Mouse (Mus musculus): ENCODE results near the gene Wfdc6a. TPM values are rescaled to one million over a fixed set of nuclear protein-coding genes. Genes with fewer than 3 reads are reported as not detected.

Wfdc6a gene
- polyA plus RNA-seq, 1 experiment from 2014 or later = not detected

DNA sequence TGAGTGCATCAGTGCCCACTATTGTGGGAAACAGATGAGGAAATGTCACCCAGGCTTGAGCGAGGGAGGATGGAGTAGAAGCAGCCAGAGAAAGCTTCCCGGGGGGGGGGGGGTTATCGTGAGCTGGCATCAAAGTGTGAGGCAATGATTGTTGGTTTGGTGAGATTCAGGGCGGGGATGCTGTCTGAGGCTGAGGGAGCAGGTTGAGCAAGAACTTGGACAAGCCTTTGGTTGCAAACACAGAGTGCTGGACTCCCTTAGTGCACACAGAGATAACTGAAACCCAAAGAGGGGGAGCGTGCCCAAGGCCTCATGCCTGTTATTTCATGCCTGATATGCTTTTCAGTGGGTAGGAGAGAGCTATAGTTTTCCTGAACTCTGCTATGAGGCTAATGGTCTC, 17.8 kb downstream of the Wfdc6a start:
- peaks cover 18% of the 10 kb centered on the region for H3K4me1 ChIP-seq (replicated peaks)
- H3K4me2 ChIP-seq (replicated peaks) = no peak overlapping the region
- WGBS = 91% methylated on average over 5 of the region's 5 CpGs
- H3K4me3 ChIP-seq (replicated peaks) = no peak overlapping the region
- H3K27me3 ChIP-seq = peaks cover 17% of the 10 kb centered on the region
- no peak overlapping the region for H3K9ac ChIP-seq (replicated peaks)
- H3K27ac ChIP-seq = no peak overlapping the region
- no peak for ATAC-seq
- H3K36me3 ChIP-seq = no peaks in the 10 kb centered on the region
- H3K9me3 ChIP-seq = no peaks in the 10 kb centered on the region

DNA sequence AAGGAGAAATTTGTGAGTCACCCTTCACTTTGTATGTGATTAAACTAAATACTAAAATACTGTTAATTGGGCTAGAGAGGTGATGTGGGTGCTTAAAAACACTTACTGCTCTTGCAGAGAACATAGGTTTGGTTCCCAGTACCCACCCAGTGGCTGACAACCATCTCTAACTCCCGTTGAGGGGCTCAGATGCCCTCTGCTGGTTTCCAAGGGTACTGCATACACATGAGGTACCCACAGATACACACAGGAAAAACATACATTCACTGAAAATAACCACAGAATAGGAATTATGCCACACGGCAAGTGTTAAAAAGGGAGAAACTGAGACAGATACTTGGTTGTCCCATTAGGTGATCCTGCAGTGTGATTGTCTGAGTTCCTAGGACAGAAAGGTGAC, 18.2 kb downstream of the Wfdc6a start:
- 94% methylated on average over 2 of the region's 2 CpGs for WGBS
- no peak overlapping the region for H3K27ac ChIP-seq
- H3K4me1 ChIP-seq (replicated peaks) = peaks cover 21% of the 10 kb centered on the region
- ATAC-seq = no peak
- no peaks in the 10 kb centered on the region for H3K36me3 ChIP-seq
- H3K9ac ChIP-seq (replicated peaks) = no peak overlapping the region
- peaks cover 22% of the 10 kb centered on the region for H3K27me3 ChIP-seq
- no peak overlapping the region for H3K4me3 ChIP-seq (replicated peaks)
- H3K4me2 ChIP-seq (replicated peaks) = no peak overlapping the region
- no peaks in the 10 kb centered on the region for H3K9me3 ChIP-seq

GRCm38 (mm10) chr2:164564346-164564745, 20.9 kb downstream of the Wfdc6a start:
- ATAC-seq = no peak
- no peak overlapping the region for H3K9ac ChIP-seq (replicated peaks)
- H3K4me3 ChIP-seq (replicated peaks) = no peak overlapping the region
- 77% methylated on average over 5 of the region's 5 CpGs for WGBS
- H3K4me2 ChIP-seq (replicated peaks) = peak overlapping the region; percentile 92
- no peaks in the 10 kb centered on the region for H3K36me3 ChIP-seq
- H3K27ac ChIP-seq = no peak overlapping the region
- H3K27me3 ChIP-seq = peaks cover 26% of the 10 kb centered on the region
- H3K9me3 ChIP-seq = no peaks in the 10 kb centered on the region
- H3K4me1 ChIP-seq (replicated peaks) = peaks cover 21% of the 10 kb centered on the region

- H3K4me2 ChIP-seq (replicated peaks) = peak overlapping the region; percentile 92
- no peaks in the 10 kb centered on the region for H3K36me3 ChIP-seq
- peaks cover 21% of the 10 kb centered on the region for H3K4me1 ChIP-seq (replicated peaks)
- no peak overlapping the region for H3K27ac ChIP-seq
- peaks cover 26% of the 10 kb centered on the region for H3K27me3 ChIP-seq
- ATAC-seq = peak; percentile 78
- peak overlapping the region; percentile 68 for H3K9ac ChIP-seq (replicated peaks)
- under 1% methylated on average over 32 of the region's 32 CpGs for WGBS
- no peaks in the 10 kb centered on the region for H3K9me3 ChIP-seq
- peak overlapping the region; percentile 45 for H3K4me3 ChIP-seq (replicated peaks)
Measured at GRCm38 (mm10) chr2:164563339-164564038, 21.8 kb downstream of the Wfdc6a start.

GRCm38 (mm10) chr2:164562391-164563188, 22.7 kb downstream of the Wfdc6a start, which contains the start of gene Wfdc2:
Wfdc2 (plus strand) TSS chr2:164562413.
- Histone ChIP-seq H3K9me3 (no peaks in the 10 kb centered on the region), H3K27ac (no peak within 1 kb of the TSS), H3K9ac (replicated peaks) (peak within 1 kb of the TSS; percentile 68), H3K4me1 (replicated peaks) (peaks cover 21% of the 10 kb centered on the region), H3K27me3 (peaks cover 31% of the 10 kb centered on the region), H3K4me3 (replicated peaks) (peak within 1 kb of the TSS; percentile 45), H3K36me3 (no peaks in the 10 kb centered on the region), H3K4me2 (replicated peaks) (peak within 1 kb of the TSS; percentile 92)
- peak; percentile 22; the same call in 1 of the 2 replicates for ATAC-seq
- WGBS = 1% methylated on average over 24 of the region's 24 CpGs

DNA sequence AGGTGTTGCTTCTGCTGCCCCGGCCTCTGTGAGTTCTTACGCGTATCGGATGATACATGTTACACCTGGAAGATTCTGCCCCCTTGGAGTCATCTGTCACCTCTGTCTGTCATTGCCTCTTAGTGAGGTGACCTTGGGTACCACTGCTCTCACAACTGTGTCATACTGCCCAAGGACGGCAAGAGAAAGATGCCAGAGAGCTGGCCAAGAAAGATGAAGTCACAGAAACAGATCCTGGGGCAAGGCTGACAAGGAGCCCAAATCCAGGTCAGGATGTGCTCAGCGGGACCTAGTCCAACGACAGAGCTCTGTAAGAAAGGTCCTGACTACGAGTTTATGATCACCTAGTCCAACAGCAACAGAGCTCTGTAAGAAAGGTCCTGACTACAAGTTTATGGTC, 25.1 kb downstream of the Wfdc6a start:
- Histone ChIP-seq H3K4me1 (replicated peaks) (peaks cover 21% of the 10 kb centered on the region), H3K4me3 (replicated peaks) (no peak overlapping the region), H3K27ac (no peak overlapping the region), H3K9me3 (no peaks in the 10 kb centered on the region), H3K36me3 (no peaks in the 10 kb centered on the region), H3K9ac (replicated peaks) (no peak overlapping the region), H3K4me2 (replicated peaks) (no peak overlapping the region), H3K27me3 (peaks cover 31% of the 10 kb centered on the region)
- no peak for ATAC-seq
- 88% methylated on average over 8 of the region's 8 CpGs for WGBS

- Histone ChIP-seq H3K4me1 (replicated peaks) (peaks cover 20% of the 10 kb centered on the region), H3K4me3 (replicated peaks) (no peak overlapping the region), H3K27me3 (peaks cover 26% of the 10 kb centered on the region), H3K4me2 (replicated peaks) (no peak overlapping the region), H3K27ac (no peak overlapping the region), H3K9me3 (no peaks in the 10 kb centered on the region), H3K9ac (replicated peaks) (no peak overlapping the region), H3K36me3 (no peaks in the 10 kb centered on the region)
- no peak for ATAC-seq
- WGBS = 49% methylated on average over 16 of the region's 16 CpGs
Measured at GRCm38 (mm10) chr2:164558991-164559645, 26.1 kb downstream of the Wfdc6a start.

- ATAC-seq = no peak
- no peaks in the 10 kb centered on the region for H3K9me3 ChIP-seq
- no peak overlapping the region for H3K27ac ChIP-seq
- no peak overlapping the region for H3K4me3 ChIP-seq (replicated peaks)
- 84% methylated on average over 8 of the region's 8 CpGs for WGBS
- no peak overlapping the region for H3K4me2 ChIP-seq (replicated peaks)
- H3K4me1 ChIP-seq (replicated peaks) = peaks cover 13% of the 10 kb centered on the region
- peaks cover 23% of the 10 kb centered on the region for H3K27me3 ChIP-seq
- no peaks in the 10 kb centered on the region for H3K36me3 ChIP-seq
- no peak overlapping the region for H3K9ac ChIP-seq (replicated peaks)
Measured at GRCm38 (mm10) chr2:164558426-164558825, 26.8 kb downstream of the Wfdc6a start.

- no peak overlapping the region for H3K27ac ChIP-seq
Measured at GRCm38 (mm10) chr2:164551502-164551901, 33.7 kb downstream of the Wfdc6a start.

GRCm38 (mm10) chr2:164550895-164551269, 34.4 kb downstream of the Wfdc6a start:
- no peaks in the 10 kb centered on the region for H3K36me3 ChIP-seq
- H3K4me3 ChIP-seq (replicated peaks) = no peak overlapping the region
- H3K27me3 ChIP-seq = no peaks in the 10 kb centered on the region
- no peak overlapping the region for H3K4me2 ChIP-seq (replicated peaks)
- no peak overlapping the region for H3K9ac ChIP-seq (replicated peaks)
- peaks cover 13% of the 10 kb centered on the region for H3K4me1 ChIP-seq (replicated peaks)
- no peak for ATAC-seq
- H3K9me3 ChIP-seq = no peaks in the 10 kb centered on the region
- 94% methylated on average over 2 of the region's 2 CpGs for WGBS
- H3K27ac ChIP-seq = no peak overlapping the region

More at GRCm38 (mm10) chr2:164551502-164551901, 33.7 kb downstream of the Wfdc6a start:
- Histone ChIP-seq H3K4me3 (replicated peaks) (no peak overlapping the region), H3K27me3 (no peaks in the 10 kb centered on the region), H3K36me3 (no peaks in the 10 kb centered on the region), H3K9ac (replicated peaks) (no peak overlapping the region), H3K9me3 (no peaks in the 10 kb centered on the region), H3K4me1 (replicated peaks) (peaks cover 13% of the 10 kb centered on the region), H3K4me2 (replicated peaks) (no peak overlapping the region)
- 91% methylated on average over 9 of the region's 9 CpGs for WGBS
- ATAC-seq = no peak

- ATAC-seq = peak; percentile 3; the same call in 1 of the 2 replicates
Measured at GRCm38 (mm10) chr2:164549963-164550894, 35.0 kb downstream of the Wfdc6a start.

More at GRCm38 (mm10) chr2:164549963-164550894, 35.0 kb downstream of the Wfdc6a start:
- H3K27ac ChIP-seq = no peak overlapping the region
- H3K9ac ChIP-seq (replicated peaks) = peak overlapping the region; percentile 15
- H3K9me3 ChIP-seq = no peaks in the 10 kb centered on the region
- H3K4me1 ChIP-seq (replicated peaks) = peaks cover 13% of the 10 kb centered on the region
- 12% methylated on average over 10 of the region's 10 CpGs for WGBS
- no peaks in the 10 kb centered on the region for H3K27me3 ChIP-seq
- H3K4me3 ChIP-seq (replicated peaks) = no peak overlapping the region
- H3K4me2 ChIP-seq (replicated peaks) = peak overlapping the region; percentile 33; the same call in 1 of the 2 replicates
- no peaks in the 10 kb centered on the region for H3K36me3 ChIP-seq
